Mouse (Mus musculus) layer of hippocampus, adult 8-10 months (tissue): Measurements from ENCODE around the gene Plekha4. TPM values are rescaled to one million over a fixed set of nuclear protein-coding genes. Genes with fewer than 3 reads are reported as not detected.
"Not testable (repeated sequence)": the region's sequence is repeated elsewhere in the genome, so short reads cannot be mapped to it uniquely, and the experiment has no call there.

Experiments used
- DNase-seq, 2 experiments: peaks; one replicate each; pipeline ENCODE4 v3.0.0; 2022; ENCODE audit warnings: low spot score in 2 of 2
- total RNA-seq, 4 experiments: library from RNA; stranded (reverse); gene quantifications; 2 replicates each; pipeline ENCODE4 v1.2.4; 2022

Plekha4 gene
- 1 to 10 TPM in 3 of 4 experiments, under 1 TPM in 1; 0.80 to 1.9 (median 1.5) TPM for total RNA-seq

DNA sequence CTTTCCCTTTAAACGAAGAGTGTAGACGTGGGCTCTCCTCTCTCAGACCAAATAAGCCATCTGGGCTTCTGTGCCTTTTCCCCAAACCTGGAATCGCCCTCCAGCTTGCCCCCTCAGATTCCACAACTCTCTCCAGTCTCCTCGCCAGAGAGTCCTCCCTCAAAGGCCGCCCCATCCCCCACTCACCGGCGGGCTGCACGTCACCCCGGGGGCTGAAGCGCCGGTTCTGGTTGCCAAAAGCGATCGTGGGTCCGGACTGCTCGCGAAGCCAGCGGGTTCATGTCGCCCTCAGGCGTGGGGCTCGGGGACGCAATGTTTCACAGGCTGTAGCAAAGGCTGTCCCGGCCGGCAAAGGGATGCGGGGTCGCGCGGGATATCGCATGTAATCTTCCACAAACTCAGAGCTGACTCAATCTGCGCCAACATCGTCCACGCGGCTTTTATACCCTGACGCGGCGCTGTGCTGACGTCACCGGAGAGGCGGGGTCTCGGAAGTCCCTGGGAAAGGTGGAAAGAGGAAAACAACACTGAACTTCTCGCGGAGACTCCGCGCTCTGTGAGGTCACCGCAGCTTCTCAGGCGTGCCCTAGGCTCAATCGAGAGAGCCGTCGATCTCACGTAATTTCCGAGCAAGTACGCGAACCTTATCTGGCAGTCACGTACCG is at the start of gene Plekha4, which contains the start of gene Ppp1r15a:
Gene Plekha4, plus strand, starts transcription at position 522 of the 665 bp plus-strand sequence.
Gene Ppp1r15a, minus strand, starts transcription at position 460 of the 665 bp plus-strand sequence.
- peak; percentile 90 to 95 for DNase-seq

DNA sequence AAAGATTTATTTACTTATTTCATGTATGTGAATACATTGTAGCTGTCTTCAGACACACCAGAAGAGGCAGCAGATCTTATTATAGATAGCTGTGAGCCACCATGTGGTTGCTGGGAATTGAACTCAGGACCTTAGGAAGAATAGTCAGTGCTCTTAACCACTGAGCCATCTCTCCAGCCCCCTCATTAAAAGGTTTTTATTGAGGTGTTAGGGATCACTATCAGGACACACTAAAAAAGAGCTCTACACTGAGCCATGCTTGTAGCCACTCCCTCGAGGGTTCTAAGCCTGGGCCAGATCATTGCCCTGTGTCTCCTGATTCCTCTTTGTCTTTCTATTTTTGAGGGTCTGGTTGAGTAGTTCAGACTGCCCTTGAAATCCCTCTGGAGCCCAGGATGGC is 49.7 kb upstream of the Plekha4 start:
- DNase-seq: no peak

DNA sequence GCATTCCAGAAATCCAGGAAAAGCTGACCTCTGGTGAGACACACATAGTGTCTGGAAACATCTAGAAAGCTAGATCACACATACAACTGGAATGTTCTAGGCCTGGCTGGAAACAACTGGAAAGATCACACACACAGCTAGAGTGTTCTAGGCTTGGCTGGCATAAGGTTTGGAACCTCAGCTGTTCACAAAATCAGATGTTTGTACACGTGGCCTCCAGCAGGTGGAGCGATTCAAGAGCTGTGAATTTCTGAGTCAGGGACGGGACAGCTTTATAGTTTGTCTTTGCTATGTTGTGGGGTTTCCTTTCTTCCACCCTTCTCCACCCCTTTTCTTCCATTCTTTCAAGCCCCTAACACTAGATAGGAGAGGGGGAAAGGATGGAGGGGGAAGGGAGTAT is 49.1 kb upstream of the Plekha4 start:
- peak; percentile 35 to 63 for DNase-seq

DNA sequence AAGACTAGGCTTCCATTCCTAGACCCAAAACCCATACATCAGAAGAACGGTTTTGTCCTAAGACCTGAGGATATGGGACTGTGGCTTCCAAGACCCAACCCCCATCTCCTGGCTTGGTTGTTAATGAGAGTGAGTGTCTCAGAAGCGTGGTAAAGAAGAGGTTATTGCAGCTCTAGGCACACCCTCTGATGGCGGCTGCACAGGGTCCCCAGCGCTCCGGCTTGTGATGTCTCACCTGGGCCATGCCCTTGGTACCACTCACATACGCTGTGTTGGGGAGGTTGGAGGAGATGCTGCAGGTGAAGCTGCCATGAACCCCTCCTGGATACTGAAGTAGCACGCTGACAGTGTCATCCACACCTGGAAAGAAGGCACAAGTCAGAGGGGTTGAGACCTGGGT is 47.4 kb upstream of the Plekha4 start:
- no peak for DNase-seq

DNA sequence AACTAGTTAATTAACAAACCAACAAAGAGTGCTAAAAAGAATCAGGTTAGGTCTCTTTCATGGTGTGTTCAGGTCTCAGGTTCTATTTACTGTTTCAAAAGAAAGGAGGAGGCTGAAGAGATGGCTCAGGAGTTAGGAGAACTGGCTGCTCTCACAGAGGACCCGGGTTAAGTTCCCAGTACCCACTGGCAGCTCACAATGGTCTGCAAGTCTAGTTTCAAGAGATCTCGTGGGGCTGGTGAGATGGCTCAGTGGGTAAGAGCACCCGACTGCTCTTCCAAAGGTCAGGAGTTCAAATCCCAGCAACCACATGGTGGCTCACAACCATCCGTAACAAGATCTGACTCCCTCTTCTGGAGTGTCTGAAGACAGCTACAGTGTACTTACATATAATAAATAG is 45.8 kb upstream of the Plekha4 start:
- DNase-seq: not testable (repeated sequence)

DNA sequence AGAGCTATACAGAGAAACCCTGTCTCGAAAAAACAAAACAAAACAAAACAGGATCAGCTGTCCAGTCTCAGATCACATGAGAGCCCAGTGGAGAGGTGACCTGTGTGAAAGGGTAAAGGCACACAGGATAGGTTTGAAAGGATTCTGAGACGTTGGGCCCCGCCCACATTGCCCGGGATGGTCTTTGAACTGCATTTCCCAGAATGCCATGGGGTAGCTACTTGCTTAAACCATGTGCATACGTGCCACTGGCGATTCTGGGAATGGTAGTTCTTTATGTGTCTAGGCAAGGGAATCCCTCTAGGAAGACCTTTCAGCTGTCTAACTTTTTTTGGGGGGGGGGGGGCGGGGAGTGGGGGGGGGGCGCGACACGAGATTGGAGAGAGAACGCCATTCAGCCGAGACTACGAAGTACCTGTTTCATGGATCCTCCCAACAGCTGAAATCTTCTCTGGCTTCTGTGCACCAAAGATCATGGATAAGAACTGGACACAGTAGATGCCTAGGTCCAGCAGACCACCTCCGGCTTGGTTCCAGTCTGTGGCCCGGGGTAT is 44.7 kb upstream of the Plekha4 start, which contains the start of gene Tulp2:
Gene Tulp2, plus strand, starts transcription at position 504 of the 554 bp plus-strand sequence.
- peak; percentile 66 to 70 for DNase-seq

DNA sequence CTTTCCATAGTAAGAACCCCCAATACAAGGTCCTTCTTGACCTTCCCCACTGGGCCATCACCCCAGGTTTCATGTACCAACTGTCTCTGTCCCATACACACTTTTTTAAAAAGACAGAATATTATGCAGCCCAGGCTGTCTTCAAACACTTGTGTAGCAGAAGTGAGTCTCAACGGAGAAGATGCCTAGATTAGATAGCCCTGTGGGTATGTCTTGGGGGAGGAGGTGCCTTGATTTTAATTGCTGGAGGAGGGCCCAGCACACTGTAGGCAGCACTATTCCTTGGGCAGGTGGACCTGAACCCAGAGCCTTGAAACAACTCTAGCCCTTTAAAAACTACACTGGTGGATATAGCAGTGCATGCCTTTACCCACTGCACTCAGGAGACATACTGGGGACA is 44.0 kb upstream of the Plekha4 start:
- DNase-seq: no peak

DNA sequence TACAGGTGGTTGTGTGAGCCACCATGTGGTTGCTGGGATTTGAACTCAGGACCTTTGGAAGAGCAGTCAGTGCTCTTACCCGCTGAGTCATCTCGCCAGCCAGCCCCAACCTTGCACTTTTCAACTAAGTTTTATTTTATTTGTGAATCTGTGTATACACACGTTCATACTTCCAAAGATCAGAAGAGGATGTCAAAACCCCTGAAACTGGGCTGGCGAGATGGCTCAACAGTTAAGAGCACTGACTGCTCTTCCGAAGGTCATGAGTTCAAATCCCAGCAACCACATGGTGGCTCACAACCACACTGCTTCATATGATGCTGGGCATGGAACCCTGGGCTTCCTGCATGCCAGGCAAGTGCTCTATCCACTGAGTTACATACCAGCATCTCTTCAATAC is 41.1 kb upstream of the Plekha4 start:
- not testable (repeated sequence) for DNase-seq

DNA sequence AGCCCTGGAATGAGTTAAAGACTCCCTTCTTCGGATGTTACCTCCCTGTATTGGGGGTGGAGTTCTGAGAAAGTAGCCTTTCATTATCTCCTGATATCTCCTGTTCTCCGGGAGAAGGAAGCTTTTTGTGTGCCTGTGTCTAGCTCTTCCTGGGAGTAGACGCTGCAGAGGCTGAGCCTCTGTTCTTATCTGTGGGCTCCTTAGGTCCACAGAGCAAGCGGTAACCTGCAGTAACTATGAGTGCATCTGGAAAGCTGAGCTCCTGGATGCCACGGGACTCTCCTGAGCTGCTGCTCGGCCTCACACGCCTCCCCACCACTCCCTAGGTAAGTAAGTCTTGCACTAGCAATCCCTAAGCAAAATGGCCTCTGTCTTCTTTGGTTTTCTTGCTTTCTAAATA is 40.0 kb upstream of the Plekha4 start:
- no peak for DNase-seq

DNA sequence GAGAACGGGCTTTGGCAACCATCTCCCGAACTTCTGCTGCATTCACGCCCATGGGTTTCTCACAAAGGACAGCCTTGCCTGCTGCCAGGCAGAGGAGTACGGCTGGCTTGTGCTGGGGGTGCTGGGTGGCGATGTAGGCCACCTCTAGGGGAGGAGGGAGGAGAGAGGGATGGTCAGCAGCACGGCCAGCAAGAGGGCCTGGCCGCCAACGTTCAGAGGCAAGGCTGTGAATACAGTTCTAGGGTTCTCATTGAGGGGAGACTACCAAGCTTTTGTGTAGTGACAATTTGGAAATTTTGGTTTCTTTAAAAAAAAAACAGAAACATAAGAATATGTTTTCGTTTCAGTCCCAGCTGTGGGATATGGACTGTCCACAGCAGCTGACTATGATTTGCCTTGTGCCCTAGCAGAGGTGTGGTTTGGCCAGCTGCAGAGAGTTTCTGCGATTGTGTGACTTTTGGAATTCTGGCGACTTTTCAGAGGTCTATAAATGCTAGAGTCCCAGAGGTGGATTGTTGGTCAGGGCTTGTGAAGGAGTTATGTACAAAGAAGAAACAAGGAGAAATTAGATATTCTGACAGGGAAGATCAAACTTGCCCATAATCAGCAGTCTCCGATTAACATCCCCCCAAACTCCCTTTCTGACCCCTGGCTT is 39.2 kb upstream of the Plekha4 start, which contains the start of gene Gm45808:
Gene Gm45808, minus strand, starts transcription at position 51 of the 655 bp plus-strand sequence.
- no peak for DNase-seq

DNA sequence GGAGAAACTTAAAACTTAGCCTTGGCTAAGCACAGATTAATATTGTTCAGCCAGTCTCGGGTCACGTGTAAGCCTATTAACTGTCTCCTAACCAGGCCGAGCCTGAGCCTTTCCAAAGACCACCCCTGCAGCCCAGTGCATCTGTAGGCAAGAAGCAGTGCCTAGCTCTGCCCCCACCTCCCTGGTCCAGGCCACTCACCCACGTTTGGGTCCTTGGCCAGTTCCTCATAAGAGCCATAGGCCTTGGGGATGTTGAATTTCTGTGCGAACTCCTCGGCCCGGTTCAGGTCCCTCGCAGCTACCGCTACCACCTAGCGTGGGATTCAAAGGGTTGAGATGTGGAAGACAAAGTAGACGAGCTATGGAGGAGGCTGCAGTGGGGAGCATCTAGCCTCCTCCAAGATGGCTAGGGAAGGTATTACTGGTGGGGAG is 38.3 kb upstream of the Plekha4 start:
- no peak for DNase-seq

DNA sequence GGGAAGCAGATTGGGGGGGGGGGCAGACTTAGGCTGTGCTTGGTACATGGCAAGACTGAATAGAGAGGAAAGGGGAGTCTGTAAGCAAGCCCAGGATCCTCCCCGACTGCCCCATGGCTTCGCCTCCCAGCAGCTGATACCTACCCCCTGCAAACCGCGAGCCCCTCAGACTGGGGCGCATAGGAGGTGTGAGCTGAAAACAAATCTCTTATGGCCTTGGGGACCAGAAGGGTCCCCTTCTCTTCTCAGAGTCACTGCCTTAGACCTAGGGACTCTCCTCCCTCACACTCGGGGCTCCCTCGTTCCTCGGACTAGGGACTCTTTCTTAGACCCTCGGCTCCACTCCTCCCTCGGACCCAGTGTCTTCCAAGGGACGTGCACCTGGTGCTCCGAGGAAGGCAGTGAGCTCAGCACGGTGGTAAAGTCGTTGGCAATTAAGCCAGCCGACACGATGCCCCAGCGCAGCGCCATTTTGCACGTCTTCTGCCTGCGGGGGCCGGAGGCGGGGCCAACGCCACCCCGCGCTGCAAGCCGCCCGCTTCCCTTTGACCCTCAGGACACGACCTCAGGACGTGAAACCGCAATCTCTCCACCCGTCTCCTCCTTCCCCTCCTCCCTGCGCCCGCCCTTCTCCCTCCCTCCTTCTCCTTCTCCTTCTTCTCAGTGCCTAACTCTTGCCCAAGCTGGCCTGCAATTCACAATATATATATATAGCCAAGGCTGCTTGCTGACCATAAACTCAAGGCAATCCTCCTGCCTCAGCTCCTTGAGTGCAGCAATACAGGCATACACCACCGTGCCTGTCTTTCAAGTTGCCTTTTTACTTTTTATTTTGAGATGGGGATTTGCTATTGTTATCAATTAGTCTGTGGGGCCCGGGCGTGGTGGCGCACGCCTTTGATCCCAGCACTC is 37.6 kb upstream of the Plekha4 start, which contains the start of gene Dhdh:
Gene Dhdh, minus strand, starts transcription at position 513 of the 912 bp plus-strand sequence.
- peak in 1 of 2 experiments; percentile 35 for DNase-seq

DNA sequence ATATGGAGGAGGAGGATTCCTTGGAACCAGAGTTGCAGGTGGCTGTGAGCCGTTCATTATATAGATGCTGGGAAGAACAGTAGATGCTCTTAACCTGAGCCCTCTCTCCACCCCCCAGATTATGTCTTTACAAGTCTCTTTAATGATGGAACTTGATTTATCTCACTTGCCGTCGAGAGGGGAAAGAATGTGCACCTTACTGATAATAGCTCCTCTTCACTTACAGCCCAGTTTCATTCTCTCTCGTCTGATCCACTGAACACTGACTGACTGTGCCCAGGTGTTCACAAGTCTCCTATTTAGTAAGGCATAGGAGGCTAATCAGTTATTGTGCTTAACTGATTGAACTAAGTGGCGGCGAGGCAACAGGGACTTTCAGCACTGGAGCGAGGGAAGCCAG is 36.6 kb upstream of the Plekha4 start:
- no peak for DNase-seq

DNA sequence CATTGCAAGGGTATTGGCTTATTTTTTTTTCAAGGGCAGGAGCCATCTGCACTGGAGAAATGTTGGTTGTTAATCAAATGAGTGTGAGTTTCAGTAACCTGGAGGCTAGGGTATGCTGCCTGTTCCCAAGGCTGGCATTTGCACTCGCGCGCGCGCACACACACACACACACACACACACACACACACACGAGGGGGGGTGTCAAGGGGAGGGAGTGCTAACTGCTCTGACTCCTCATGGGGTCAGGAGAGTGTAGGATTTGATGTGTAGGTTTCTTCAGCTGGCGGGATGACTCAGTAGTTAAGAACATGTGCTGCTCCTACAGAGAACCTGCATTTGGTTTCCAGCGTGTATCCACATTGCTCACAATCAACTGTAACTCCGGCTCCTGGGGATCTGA is 35.3 kb upstream of the Plekha4 start:
- DNase-seq: no peak

DNA sequence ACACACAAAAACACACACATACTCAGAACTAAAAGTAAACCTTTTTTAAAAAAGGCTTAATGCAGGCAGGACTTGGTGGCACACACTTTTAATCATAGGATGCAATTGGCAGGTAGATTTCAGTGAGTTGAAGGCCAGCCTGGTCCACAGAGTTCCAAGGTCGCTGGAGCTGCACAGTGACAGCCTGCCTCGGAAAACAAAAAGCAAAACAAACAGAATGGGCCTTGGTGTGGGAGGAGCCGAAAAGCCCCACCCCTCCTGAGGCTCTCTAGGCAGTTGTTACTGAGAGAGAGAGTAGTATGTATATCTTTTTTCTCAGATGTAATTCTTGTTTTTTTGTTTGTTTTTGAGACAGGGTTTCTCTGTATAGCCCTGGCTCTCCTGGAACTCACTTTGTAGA is 34.9 kb upstream of the Plekha4 start:
- no peak for DNase-seq

DNA sequence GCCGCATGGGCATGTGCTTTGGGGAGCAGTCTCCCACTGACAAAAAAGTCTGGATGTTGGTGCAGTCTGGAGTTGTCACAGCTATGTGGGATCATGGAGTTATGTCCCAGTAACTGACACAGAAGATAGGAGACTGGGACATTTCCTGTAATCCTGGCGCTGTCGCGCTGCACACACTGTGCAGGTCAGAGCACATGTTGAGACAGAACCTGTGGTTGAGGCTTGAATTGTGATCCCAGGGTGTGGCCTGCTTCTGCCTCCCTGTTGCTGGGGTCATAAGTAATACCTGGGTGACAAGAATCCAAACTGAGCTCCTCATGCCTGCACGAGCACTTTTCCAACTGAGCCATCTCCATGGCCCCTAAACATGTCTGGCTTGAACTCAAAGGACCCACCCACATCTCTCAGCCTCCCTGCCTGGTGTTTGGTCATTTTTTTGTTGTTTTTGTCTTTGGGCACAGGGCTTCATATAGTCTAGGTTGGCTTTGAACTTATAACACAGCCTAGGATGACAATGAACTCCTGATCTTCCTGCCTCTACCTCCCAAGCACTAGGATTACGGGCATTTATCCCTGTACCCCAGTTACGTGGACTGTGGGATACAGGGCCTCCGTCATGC is 33.8 kb upstream of the Plekha4 start:
- no peak for DNase-seq

DNA sequence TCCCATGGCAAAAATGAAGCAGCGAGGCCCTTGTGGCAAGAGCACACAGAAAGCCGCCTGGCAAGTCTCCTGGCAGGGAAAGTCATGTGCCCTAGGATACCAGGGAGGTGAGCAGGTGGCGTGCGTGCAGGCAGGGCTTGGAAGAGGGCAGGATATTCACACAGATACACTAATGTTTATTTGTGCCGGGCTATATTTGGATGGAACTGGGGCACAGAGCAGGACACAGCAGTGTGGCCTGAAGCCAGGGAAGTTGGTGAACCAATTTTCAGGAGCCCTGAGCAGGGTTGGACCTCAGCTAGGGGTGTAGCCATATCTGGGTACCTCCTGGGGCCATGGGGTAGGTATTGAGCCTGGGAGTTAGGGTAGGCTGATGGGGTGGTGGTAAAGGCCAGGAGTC is 33.2 kb upstream of the Plekha4 start:
- DNase-seq: no peak

DNA sequence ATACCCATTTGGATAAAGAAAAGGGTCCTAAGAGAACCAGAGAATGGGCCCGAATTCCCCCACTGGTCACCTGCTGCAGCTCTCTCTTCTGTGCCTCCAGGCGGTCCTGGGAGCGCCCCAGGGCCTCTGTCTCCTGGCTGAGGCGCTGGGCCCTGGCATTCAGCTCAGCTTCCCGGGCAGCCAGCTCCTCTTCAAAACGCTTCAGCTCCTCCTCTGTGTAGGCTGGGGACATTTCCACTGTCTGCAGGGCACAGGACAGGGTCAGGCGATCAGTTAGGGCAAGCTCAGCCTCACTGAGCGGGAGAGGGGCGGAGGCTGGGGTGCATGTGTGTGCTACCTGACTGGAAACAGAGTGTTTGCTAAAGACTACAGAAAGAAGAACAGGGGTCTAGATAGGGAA is 31.6 kb upstream of the Plekha4 start:
- DNase-seq: no peak

DNA sequence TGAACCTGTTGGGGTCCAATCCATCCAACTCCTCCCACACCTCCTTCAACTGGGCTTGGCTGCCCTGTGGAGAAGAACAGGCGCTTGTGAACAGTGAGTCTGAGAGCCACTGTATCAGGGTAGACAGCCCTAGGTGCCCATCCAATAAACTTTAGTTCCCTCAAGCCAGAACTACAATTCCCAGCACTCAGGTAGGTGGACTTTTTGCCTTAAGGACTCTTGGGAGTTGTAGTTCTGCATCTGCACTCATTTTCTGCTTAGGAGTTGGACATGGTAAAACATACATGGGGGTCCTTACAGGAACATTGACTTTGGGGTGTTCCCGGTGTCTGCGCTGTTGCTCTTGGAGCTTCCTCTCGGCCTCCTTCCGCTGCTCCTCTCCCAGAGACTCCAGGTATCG is 27.7 kb upstream of the Plekha4 start:
- DNase-seq: no peak

DNA sequence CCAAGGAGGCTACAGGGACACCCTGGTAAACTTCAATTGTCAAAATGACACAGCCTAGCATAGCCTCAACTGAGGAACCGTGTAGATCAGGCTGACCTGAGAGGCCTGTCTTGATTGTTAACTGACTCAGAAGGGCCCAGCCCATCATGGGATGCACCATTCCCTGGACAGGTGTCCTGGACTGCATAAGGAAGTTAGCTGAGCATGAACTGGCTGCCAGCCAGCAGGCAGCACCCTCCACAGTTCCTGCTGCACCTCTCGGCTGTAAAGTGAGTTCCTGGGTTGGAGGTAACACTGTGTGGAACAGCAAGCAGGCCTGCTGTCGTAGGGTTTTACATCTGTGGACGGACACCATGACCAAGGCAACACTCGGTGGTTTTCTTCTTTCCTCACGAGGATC is 18.5 kb upstream of the Plekha4 start:
- no peak for DNase-seq

DNA sequence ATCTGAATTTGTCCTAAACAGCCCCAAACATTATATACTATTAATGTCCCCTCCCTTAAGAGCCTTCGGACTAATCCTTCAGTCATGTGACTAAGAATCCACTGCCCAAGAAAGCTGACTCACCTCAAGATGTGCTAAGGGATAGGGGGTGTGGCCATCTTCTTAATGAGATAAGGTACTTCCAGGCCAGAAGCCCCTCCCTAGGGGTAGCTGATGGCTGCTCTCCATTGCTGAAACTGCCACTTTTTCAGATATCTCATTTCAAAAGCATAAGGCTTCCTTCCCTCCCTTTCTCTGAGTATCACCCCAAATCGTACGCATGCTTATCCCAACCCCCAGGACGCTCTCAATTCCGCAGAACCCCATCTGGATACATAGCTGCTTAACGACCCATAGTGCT is 17.6 kb upstream of the Plekha4 start:
- no peak for DNase-seq
